Mouse (Mus musculus) adrenal gland, adult 10 weeks (tissue): ENCODE measurements around the gene Aldh3b1. TPM values are rescaled to one million over a fixed set of nuclear protein-coding genes. Genes with fewer than 3 reads are reported as not detected.

Experiments
- polyA plus RNA-seq: library from polyadenylated mRNA; stranded (reverse); fragments of 350-450 nt; fragmentation: Illumina TruSeq; extraction: RNeasy Lipid Tissue Mini Kit (QIAGEN cat#74804); gene quantifications from one replicate; pipeline ENCODE4 v1.2.3, GENCODE M21; 2014; ENCODE audit warnings: low read depth, low replicate concordance

Aldh3b1 gene
- 9.5 TPM for polyA plus RNA-seq

DNA sequence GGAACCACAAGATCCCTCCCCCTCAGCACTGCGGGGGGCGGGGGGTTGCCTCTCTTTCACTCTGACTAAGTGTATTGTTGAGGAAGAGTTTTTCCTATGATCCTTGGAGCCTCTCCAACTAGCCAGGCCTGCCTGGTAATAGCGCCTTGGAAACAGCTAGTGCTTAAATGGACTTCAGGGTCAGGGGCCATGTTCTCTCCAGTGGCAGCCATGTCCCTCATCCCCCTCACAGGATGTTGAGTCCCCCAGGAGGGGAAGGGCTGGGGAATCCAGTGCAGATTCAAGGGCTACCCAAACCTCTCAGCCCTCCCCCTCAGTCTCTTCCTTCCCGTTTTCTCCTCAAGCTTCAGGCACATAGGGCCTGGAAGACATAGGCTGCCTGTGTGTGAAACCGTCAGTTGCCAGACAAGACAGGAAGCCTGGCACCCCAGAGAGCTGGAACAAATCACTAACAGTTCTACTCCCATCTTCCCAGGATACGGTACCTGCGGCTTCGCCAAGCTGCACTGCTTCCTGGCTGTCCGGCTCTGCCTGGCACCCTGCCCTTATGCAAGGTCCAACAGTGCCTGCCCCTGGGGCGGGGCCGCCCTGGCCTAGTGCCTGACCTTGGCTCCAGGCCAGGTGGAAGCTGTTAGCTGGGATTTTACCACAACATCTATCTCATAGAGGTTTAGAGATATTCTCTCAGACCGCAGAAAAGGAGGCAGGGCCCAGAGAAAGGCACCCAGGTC is at the start of gene Aldh3b1:
TSS of gene Aldh3b1 (minus strand) at position 598 of the 731 bp plus-strand sequence.

DNA sequence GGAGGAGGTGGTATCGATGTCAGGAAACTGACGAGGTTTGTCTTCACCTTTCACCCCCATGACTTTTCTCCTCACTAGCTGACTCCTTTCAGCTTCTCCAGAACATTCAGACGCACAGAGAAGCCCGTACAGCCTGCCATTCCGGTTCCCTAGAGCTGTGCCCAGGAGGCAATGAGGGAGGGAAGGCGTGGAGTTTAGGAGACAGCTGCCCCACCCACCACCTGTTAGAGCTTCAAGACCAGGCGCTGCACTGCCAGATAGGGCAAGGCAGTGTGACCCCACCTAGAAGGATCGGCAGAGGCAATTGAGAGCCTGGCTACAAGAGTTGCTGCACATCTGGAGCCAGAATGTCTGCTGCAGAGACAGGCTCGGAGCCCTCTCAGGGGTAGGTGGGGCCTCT is 42.6 kb upstream of the Aldh3b1 start, which contains the start of gene Aldh3b2:
TSS of gene Aldh3b2 (plus strand) at position 100 of the 400 bp plus-strand sequence.

DNA sequence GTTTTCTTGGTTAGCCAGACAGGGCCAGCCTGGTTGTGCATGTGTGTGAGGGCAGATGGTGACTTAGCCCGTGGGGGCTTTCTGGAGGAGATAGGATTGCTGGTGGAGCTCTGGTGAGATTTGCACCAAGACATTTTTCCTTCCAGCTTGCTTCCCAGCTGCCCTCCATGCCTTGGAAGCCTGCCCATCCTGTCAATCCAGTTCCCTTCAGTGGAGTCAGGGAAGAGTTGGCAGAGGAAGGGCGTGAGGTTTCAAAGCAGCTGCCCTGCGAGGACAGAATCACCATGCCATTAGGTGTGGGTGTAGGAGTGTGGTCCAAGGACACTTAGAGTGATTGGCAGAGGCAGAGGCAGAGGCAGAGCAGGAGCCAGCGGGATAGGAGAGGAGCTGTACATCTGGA is 28.9 kb upstream of the Aldh3b1 start, which contains the start of gene Aldh3b3:
TSS of gene Aldh3b3 (plus strand) at position 176 of the 400 bp plus-strand sequence.

DNA sequence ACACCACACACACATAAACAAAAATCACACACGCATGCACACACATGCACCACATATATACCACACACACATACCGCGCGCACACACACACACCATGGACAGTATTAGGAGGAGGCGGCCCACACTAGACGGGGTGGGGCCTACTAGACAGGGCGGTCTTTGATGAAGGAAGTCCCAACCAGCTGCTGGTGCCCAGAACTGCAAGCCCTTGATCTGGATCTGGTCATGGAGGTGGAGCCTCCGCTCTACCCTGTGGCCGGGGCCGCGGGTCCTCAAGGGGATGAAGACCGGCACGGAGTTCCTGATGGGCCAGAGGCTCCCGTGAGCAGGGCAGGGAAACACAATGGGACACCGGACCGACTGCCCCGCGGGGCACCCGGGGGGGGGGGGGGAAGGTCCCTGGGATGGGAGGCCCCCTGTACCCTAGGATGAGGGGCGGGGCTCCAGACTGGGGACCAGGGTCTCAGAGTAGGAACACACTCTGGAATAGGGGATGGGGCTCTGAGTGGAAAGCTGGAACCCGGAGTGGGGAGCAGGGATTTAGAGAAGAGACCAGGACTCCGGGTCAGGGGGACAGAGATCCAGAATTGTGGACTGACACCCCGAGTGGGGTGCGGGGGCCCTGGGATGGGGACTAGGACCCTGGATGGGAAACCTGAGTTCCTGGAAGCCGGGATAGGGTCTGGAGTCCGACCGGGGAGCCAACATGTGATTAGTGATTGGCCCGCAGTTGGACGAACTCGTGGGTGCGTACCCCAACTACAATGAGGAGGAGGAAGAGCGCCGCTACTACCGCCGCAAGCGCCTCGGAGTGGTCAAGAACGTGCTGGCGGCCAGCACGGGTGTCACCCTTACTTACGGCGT is 5.7 kb upstream of the Aldh3b1 start, which contains the start of gene Unc93b1:
TSS of gene Unc93b1 (plus strand) at position 155 of the 864 bp plus-strand sequence.

DNA sequence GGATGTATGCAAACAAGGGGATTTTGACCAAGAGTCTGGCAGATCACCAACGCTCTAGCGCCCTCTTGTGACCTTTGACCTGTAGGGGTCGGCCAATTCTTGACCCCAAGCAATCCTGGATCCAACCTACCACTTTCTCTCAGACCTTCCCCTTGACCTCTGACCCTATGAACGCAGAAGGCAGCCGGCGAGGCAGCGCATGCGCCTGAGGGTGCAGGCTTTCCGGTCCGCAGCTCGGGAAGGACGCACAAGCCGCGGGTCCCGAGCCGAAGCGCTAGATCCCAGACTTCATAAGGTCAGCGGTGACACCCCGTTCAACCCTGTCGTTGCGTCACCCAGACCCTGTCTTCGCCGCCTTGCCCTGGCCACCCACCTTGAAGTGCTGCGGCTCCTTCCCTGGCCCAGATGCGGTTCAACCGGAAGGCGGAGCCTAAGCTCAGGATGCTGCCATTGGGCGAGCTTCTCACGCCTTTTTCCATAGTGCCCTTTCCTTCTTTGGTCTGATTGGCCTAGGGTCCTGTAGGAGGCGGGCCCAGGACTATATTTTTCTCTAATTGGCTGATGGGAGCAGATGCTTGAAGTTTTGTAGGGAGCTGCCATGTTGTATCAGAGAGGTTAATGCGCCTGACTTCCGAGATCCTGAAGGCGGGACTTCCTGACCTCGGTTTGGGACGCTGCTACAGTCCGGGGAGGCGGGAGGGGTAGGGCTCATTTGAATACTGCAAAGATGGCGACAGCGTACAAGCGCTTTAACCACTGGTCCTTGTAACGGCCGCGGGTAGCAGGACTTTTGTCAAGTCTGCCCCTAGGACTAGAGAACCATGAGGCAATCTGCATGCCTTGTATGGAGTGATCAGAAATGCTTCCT is 17.0 kb downstream of the Aldh3b1 start, which contains the start of gene Ndufs8:
TSS of gene Ndufs8 (minus strand) at position 438 of the 868 bp plus-strand sequence.

DNA sequence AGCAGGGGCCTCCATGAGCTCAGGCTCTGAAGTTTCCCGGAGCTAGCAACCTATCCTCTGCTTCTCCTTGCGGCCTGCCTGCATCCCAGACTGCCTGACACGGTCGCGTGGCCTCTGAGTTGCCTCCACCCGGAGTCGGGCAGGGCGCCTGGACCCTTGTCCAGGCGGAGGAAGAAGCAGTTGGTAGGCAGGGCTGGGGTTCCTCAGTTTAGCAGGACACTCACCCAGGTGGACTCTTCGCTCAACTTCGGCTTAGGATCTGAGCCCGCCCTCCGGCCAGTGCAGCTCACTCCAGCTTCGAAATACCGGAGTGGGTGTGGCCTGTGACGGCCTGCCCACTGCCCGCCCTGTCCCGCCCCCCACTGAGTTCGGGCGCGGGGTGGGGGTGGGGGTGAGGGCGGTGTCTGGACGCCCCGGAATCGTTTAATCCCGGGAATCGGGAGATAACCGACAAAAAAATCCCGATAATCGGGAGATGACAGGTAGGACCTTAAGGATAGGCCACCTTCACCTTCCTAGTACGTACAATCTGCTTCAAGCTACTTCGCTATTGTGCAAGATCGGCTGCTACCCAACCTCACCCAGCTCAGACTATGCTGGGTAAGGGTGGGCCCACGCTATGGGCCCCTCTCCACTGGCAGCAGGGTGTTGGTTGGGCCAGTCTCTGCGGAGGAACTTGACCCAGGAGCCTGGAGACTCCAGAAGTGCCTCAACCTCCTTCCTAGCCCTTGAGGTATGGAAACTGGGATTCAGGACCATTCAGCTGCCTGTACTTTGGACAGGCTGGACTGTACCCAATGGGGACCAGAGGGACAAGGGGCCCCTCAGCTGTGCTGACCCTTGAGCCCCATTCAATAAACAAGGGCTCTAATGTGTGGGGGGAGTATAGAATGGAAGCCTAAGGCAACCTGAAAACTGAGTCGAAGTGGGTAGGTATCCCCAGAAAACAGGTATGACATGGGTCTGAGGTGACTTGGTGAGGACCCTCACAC is 22.5 kb downstream of the Aldh3b1 start, which contains the start of gene Tcirg1:
TSS of gene Tcirg1 (minus strand) at position 339 of the 992 bp plus-strand sequence.

Other genes starting within 250 kb of the Aldh3b1 start
- gene Lrp5, start 243.2 kb downstream of the Aldh3b1 start, polyA plus RNA-seq = 1.7 TPM
- 6.4 TPM for gene 1810055G02Rik, start 221.5 kb downstream of the Aldh3b1 start, polyA plus RNA-seq
- 203 TPM for gene Kmt5b, start 162.4 kb downstream of the Aldh3b1 start, polyA plus RNA-seq
- gene Chka, start 78.0 kb downstream of the Aldh3b1 start, polyA plus RNA-seq = 119 TPM
- gene Tcirg1, start 22.7 kb downstream of the Aldh3b1 start, polyA plus RNA-seq = 2.0 TPM
- gene Ndufs8, start 17.0 kb downstream of the Aldh3b1 start, polyA plus RNA-seq = 10.0 TPM
- 2.3 TPM for gene Unc93b1, start 5.4 kb upstream of the Aldh3b1 start, polyA plus RNA-seq
- not detected for gene Aldh3b3, start 28.8 kb upstream of the Aldh3b1 start, polyA plus RNA-seq
- 0.99 TPM for gene Aldh3b2, start 42.5 kb upstream of the Aldh3b1 start, polyA plus RNA-seq
- gene Acy3, start 56.8 kb upstream of the Aldh3b1 start, polyA plus RNA-seq = 3.2 TPM
- gene Tbx10, start 62.9 kb upstream of the Aldh3b1 start, polyA plus RNA-seq = not detected
- not detected for gene Nudt8, start 70.8 kb upstream of the Aldh3b1 start, polyA plus RNA-seq
- not detected for gene Gm49405, start 70.8 kb upstream of the Aldh3b1 start, polyA plus RNA-seq
- not detected for gene Doc2g, start 73.5 kb upstream of the Aldh3b1 start, polyA plus RNA-seq
- gene Ndufv1, start 83.0 kb upstream of the Aldh3b1 start, polyA plus RNA-seq = 6.6 TPM
- 19.5 TPM for gene Gstp1, start 108.2 kb upstream of the Aldh3b1 start, polyA plus RNA-seq
- 9.4 TPM for gene Gstp2, start 116.2 kb upstream of the Aldh3b1 start, polyA plus RNA-seq
- not detected for gene Gstp3, start 129.8 kb upstream of the Aldh3b1 start, polyA plus RNA-seq
- gene Cabp2, start 151.8 kb upstream of the Aldh3b1 start, polyA plus RNA-seq = not detected
- 1.1 TPM for gene Cdk2ap2, start 167.4 kb upstream of the Aldh3b1 start, polyA plus RNA-seq
- 0.87 TPM for gene Pitpnm1, start 170.2 kb upstream of the Aldh3b1 start, polyA plus RNA-seq
- gene Aip, start 196.1 kb upstream of the Aldh3b1 start, polyA plus RNA-seq = 1.1 TPM
- gene Gpr152, start 210.0 kb upstream of the Aldh3b1 start, polyA plus RNA-seq = not detected
- gene Cabp4, start 214.2 kb upstream of the Aldh3b1 start, polyA plus RNA-seq = not detected
- gene Coro1b, start 218.8 kb upstream of the Aldh3b1 start, polyA plus RNA-seq = 31.5 TPM
- 3.5 TPM for gene Ptprcap, start 223.8 kb upstream of the Aldh3b1 start, polyA plus RNA-seq
- gene Rps6kb2, start 233.5 kb upstream of the Aldh3b1 start, polyA plus RNA-seq = 3.1 TPM
- gene Carns1, start 245.7 kb upstream of the Aldh3b1 start, polyA plus RNA-seq = 0.93 TPM